Mouse (Mus musculus) adrenal gland, postnatal 14 days (tissue): ENCODE measurements at regions not wholly inside any gene's neighbourhood (a gene's known extent, or its start where the extent isn't known, plus 50 kb on each side); places are given as distances from the start of the nearest gene placed in this dataset.

Experiments used
- DNase-seq: peaks from one replicate; pipeline ENCODE4 v3.0.0; 2021; ENCODE audit warnings: mixed read lengths

DNA sequence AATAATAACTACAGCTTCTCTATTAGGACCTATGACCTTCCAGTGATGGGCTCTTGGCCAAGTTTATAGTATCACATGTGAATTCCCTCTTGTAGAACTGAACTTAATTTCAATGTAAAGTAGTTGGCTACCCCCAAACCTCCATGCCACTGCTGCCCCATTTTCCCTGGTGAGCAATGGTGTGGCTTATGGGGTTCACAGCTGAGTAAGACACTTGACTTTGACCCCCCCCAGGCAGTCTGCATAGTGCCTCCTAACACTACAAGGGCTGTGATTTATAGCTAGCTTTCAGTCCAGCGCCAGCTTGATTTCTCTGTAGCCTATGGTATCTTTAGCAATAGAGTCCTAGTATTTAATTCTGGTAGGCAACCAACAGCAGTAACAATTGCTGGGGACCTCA is 113.1 kb downstream of the Mis18a start:
- no peak for DNase-seq

GRCm38 (mm10) chr16:90610097-90610808 is 117.0 kb downstream of the Mis18a start:
- DNase-seq = no peak

DNA sequence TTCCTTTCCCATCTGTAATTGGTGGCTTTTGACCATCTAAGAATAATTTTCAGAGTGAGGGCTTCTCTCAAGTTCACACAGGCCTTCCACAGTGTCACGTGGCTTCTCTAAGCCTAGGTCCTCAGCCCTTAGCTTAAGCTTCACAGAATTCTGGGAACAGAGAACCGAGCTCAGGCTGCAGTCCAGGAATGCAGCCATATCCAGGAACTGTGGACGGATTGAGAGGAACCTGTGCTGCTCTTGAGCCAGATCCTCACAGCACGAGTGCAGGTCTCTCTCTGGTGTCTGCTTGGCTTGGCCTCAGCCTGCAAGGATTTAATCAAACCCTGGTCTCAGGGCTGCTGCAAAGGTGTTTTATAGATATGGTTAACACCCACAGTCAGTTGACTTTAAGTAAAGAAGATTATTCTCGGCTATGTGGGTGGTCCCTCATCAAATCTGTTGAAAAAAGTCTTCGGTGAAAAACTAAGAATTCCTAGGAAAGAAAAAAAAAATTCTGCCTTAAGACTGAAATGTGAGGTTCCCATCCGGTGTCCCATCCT is 127.8 kb downstream of the Mis18a start:
- no peak for DNase-seq

GRCm38 (mm10) chr16:90598727-90599126 is 128.5 kb downstream of the Mis18a start:
- no peak for DNase-seq

DNA sequence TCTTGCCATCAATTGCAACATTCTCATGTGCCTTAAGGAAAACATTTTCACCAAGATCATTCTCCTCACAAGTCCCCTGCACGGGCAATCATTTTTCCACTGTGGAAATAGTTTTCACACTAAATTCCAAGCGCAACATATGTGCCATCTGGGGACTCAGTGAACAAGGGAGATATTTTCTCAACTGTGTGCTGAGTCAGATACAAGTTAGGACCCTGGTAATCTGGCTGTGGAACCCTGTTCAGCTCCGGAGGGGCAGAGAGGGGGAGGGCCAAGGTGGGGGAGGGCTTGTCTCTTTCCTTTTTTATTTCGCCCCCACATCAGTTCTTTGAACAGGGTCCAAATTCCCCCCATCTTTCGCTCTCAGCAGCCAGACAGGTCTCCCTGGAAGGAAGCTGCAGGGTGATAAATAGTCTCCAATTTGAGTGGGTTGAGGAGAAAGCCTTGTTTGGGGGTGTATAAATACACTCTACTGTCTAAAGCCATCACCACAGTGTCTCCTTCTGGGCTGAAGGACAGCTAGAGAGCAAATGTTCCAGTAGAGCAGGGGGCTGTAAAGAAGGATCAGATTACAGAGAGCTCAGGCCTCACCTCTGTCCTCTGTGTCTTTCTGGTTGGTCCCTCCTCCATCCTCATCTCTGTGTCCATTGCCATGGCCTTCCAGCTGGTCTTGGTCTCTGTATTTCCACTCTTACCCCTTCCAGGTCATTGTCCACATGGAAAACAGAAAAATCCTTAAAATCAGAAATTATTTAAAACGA is 134.3 kb downstream of the Mis18a start:
- DNase-seq = no peak

DNA sequence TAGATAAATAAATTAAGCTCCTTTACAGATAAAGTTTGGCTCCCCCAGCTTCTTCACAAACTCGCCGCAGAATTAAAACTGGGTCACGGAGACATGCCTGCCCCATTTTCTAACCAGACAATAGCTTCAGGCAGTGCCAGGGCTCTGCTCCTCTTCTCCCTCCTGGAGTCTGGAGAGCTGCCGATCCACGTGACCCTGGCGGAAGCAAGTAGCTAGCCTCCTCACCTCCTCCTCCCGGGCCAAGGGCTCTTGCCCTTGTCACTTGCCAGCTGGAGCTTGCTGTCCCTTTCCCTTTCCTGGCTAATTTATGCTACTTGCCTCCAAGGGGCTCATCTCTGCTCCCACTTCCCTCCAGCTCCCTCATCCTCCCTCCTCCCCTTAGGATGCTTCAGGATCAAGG is 142.0 kb downstream of the Mis18a start:
- DNase-seq = no peak

- no peak for DNase-seq
These were observed 146.8 kb downstream of the Mis18a start for GRCm38 (mm10) chr16:90580411-90580810.

DNA sequence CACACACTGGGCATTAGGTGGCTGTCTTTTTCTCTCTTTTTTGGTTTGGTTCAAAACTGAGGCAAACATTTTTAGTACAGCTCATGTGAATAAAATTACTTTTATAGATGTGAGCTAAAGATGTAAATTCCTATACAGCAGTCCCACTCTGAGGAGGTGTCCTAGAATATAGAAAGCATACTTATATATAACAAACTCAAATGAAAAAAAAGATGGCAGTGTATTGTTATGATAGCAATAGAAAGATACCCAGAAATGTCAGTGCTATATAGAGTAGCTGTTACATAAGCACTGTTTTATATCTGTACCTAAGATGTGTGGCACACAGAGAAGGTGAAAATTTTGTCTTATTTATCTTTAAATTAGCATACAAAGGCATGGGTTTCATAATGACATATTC is 156.1 kb downstream of the Mis18a start:
- DNase-seq = no peak

DNA sequence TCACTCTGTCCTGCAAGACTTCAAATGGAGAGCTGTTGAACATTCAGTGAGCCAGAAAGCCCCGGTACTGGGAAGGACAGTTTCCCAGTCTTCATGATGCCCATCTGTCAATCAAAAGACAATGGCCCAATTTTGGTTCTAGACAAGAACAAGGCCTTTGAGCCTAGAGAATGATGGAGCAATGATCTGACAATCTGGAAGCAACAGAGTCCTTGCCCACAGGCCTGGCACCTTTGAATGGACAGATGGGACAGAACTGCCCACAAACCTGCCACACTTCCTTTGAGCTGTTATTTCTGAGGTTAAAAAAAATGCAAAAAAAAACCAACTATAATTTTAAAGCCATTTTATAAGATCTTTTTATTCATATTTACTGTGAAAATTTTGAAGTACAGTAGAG is 157.4 kb downstream of the Mis18a start:
- DNase-seq = no peak

DNA sequence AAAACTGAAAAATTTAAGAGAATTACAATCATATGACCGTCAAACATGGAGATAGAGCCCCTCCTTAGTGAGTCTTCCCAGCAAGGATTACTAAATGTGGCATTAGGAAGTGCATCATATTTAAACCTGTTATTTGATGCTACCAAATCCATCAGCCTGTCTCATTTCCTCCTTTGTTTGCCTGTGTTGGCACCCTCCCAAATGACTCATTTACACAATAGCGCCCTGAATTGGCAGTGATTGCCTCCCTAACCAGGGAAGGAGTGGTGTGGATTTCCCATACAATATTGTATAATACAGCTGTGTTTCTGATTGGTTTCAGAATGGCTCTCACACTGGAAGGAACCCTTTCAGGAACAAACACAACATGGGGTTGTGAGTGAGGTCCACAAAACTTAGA is 162.0 kb downstream of the Mis18a start:
- peak; percentile 17 for DNase-seq

- no peak for DNase-seq
These were observed 167.3 kb downstream of the Hunk start for GRCm38 (mm10) chr16:90553120-90553519.

- DNase-seq = no peak
These were observed 165.2 kb downstream of the Hunk start for GRCm38 (mm10) chr16:90551041-90551440.

- DNase-seq = no peak
These were observed 164.4 kb downstream of the Hunk start for GRCm38 (mm10) chr16:90550058-90550795.
